Mouse (Mus musculus): ENCODE results near the gene Oasl1. TPM values are rescaled to one million over a fixed set of nuclear protein-coding genes. Genes with fewer than 3 reads are reported as not detected.

The Oasl1 gene
- total RNA-seq, 2 experiments from 2014 or later, result not detected

DNA sequence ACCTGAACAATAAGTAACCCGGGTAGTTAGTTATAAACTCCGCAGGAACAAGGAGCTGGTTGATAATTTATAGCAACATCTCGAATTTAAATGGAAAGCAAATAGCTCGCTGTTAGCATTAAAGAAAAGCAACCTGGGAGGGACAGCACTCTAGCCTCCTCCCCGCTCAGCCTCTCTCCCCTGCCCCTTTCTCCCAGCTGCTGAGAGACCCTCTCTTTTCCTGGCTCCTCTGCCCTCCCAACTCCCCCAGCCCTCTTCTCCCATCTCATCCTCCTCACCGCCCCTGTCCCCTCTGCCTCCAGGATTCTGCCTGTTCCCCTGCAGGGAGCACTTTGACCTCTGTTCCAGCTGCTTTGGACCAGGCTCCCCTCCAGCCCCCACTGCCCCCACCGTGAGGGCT, 45.6 kb downstream of the Oasl1 start:
- no peak for DNase-seq

DNA sequence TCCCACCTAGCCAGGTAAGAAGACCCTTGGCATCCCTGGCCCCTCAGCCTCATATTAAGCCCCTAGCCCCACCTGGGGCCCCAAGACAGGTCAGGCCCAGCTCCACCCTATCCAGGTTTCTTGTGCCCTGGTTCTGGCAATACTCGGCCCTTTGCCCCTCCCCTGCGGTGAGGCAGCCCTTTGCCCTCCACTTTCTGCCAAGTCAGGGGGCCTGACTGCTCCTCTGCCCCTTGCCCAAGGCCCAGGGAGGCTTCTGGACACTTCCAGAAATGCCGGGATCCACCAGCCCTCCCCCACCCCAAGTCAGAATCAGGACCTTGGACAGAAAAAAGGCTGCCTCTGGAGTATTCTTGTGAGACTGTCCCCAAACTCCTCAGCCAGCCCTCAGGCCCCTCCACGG, 46.0 kb downstream of the Oasl1 start:
- DNase-seq, result no peak

DNA sequence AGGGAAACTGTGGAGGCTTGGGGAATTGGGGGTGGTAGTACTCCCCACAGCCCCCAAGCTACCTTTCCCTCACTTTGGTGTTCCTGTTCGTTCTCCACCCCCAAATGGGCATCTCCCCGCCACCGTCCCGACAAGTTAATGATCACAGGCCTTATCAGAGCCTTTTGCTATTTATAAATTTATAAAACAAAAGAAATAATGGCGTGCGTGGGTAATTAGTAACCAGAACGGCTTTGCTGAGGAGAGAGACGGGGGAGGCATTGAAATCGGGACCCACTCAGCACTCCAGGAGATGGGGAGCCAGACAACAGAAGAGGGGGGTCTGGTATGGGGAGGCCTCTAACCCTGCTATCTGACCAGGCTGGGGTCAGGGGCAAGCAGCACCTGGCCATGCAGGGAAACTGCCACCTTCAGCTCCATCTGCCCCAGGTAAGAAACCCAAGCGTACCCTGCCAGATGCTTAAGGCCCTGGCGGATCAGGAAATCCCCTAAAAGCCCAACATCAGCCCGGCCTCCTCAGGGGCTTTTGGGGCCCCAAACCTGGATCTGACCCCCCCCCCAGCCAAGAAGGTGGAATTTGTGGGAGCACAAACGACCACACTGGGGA, 46.7 kb downstream of the Oasl1 start:
- DNase-seq, result no peak

DNA sequence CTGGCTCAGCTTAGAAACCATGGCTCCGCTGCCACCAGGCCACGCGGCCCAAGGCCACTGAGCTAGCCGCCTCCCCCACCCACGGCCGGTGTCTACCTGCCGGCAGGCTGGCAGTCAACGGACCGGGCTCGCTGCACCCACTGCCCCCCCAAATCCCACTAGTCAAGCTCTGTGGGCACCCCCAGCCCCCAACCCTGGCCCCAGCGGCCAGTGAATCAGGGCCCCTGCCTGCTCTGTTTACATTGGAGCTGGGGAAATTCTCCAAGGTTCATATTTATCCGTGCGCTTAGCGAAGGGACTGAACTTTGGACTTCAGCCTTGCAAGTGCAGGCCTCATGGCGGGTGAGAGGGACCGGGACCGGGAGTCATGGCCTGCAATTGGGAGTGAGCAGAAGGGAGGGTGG, 47.8 kb downstream of the Oasl1 start, which contains the start of gene Hnf1a:
Gene Hnf1a, minus strand, starts transcription at position 271 of the 404 bp plus-strand sequence.
- DNase-seq, result no peak

DNA sequence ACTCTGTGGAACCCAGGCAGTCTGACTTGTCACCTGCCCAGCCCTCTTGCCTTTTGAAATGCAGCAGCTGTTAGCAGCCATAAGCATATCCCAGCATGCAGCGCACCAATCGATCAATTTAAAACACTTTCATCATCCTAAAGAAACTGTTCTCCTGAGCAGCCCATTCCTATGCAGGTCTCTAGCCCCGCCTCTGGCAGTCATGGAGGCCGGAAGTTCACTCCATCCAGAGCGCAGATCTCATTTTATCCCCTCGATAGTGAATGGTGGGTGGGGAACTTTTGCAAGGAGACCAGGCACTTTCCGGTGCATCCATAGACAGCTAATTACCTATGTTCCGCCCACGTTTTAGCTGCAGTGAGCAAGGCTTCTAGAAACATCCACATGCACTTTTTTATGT, 49.2 kb downstream of the Oasl1 start:
- no peak for DNase-seq

DNA sequence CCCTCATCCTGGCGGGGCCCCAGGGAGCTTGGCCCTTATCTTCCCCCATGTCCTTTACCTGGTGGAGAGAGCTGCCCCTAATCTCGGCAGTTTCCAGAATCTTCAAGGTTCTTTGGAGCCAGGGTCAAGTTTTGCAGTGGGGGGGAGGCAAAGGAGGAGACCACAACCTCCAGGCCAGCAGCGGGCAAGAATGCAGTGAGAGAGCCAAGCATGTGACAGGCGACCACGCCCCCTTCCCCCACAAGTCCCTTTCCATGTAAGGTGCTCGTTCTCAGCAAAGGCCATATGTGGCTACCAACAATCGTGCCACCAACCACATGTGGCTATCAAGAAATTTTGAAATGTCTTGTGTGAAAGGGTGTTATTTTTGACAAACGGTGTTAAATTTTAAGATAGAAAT, 50.1 kb downstream of the Oasl1 start:
- DNase-seq, result no peak

DNA sequence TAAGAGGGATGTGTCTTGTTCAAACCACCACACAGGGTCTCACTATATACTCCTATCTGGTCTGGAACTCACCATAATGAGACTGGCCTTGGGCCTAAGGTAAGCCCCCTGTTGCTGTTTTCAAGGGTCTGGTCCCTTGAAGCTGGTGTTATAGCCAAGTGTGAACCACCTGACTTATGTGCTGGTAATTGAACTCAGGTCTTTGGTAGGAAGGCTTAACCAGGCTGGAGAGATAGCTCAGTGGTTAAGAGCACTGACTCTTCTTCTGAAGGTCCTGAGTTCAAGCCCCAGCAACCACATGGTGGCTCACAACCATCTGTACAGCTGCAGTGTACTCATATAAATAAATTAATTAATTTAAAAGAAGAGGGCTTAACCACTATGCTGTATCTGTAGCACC, 53.9 kb downstream of the Oasl1 start:
- DNase-seq, result no peak

DNA sequence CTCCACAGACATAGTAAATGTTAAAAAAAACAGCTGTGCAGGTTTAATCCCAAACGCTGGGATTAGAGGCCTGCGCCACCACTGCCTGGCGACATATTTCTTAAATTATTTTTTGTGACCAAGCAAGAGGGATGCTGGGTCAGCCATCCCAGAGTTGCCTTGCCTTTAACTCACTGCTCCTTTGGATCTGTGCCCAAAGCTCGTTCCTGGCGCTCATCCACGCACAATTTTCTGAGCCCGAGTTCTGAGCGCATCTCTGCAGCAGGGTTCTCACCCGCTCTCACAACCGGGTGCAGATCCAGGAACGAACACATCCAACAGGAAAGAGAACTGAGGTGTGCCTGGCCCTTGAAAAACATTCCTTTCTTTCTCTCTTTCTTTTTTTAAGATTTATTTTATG, 55.4 kb downstream of the Oasl1 start:
- DNase-seq, result no peak

DNA sequence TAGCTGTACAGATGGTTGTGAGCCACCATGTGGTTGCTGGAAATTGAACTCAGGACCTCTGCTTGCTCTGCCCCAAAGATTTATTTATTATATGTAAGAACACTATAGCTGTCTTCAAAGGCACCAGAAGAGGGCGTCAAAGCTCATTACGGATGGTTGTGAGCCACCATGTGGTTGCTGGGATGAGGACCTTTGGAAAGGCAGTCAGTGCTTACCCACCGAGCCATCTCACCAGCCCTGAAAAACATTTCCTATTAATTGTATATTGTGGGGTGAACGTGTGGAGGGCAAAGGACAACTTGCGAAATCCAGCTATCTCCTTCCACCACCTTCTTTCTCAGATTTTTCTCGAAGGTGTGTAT, 55.8 kb downstream of the Oasl1 start:
- DNase-seq, result no peak

DNA sequence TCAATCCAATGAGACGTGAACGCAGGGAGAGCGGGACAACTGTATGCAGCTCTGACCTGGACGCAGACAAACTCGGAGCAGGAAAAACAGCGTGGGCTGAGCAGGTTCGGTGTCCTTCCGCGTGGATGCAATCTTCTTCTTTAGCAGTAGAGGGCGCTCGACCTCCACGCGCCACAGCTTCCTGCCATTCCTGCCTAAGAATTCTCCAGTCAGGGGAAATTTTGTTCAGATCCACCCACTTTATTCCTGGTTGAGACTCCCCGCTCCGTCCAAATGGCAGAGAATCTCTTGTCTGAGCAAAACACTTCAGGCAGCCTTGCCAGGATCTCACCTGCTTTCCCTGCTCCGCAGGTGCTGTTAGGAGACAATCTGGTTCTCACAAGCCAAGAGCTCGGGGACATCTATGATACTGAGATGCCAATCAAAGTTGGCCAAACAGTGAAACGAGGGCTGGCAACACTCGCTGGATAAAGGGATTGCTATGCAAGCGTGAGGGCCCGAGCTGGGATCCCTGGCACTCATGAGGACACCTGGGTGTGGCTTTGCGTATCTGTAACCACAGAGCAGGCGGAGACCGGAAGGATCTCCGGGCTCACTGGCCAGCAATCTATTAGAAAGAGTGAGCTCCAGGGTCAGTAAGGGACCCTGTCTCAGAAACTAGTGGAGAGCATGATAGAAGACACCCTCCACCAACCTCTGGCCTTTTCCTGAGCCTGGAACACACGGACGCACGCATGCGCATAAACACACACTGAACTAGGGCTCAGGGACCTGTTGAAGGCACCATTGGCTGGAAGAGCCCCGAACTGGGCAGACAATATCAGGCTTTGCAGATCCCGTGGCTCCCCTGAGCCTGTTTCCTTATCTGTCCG, 56.4 kb downstream of the Oasl1 start:
- peak; percentile 59 for DNase-seq

DNA sequence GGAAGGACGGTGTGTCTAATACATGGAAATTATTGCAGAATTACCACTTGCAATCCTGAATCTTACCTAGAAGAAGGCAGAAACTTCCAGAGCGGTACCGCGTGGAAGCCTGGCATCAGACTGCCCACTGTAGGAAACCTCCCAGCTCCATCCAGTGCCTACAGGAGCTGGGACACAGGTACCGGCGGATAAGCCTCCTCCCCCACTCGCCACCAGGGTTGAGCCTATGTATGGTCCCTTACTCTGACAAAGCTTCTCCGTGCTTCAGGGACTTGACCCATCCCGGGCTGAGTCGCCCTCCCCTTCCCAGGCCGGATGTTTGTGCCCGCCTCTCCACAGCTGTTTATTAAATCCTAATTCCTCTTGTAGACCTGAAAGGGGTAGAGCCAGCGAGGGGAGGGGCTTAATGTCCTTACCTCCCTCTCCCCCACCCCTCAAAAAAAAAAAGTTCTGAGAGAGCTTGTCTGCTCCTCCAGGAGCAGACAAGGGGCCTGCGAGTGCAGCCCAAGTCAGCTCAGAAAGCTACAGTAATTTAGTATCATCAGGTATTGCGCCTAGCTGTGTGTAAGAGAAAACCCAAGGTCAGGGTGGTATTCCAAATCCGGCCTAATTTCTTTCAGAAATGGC, 57.2 kb downstream of the Oasl1 start:
- no peak for DNase-seq

DNA sequence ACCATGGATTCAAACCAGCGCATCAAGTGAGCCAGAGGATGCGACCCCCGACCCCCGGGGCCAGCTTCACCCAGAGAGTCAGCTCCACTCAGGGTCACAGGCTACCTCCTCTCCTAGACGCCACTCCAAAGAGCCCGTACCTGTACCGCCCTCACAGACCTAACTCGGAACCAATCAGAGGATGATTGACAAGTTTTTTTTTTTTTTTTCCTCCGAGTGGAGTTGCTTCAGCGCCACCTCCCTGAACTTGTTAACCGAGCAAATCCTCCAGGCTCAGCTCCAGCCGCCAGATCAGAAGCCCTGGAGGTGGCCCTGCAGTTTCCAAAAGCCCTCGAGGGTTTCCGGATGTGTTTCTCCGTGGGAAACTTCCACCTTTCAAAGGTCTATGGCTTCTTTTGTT, 59.0 kb downstream of the Oasl1 start:
- no peak for DNase-seq

DNA sequence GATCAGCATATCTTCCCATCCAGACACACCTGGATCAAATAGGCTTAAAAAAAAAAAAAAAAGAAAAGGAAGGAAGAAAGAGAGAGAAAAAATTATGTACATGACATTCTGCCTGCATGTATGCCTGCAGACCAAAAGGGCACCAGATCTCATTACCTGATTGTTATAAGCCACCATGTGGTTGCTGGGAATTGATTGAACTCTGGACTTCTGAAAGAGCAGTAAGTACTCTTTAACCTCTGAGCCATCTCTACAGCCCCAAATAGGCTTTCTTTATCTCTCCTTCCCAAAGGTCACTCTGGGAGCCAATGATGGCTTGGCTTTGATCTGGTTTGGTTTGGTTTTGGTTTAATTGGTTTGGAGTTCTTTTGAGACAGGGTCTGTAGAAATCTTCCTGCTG, 62.0 kb downstream of the Oasl1 start:
- DNase-seq, result no peak

Other genes with a start within 250 kb of the Oasl1 start
- 10 to 100 TPM; 15.1 to 17.6 TPM for gene Gltp, start 232.3 kb upstream of the Oasl1 start, total RNA-seq (2021)
- 1 to 10 TPM; 3.5 to 4.6 TPM for gene Tchp, start 215.5 kb upstream of the Oasl1 start, total RNA-seq (2021)
- gene Ankrd13a, start 148.6 kb upstream of the Oasl1 start, total RNA-seq (2021), result 10 to 100 TPM; 37.1 to 39.5 TPM
- 10 to 100 TPM; 25.5 to 31.9 TPM for gene Git2, start 147.7 kb upstream of the Oasl1 start, total RNA-seq (2021)
- gene 1500011B03Rik, start 99.8 kb upstream of the Oasl1 start, total RNA-seq (2021), result 10 to 100 TPM; 18.2 to 18.9 TPM
- gene 4930519G04Rik, start 69.6 kb upstream of the Oasl1 start, total RNA-seq (2021), result not detected
- gene Gm9936, start 64.6 kb upstream of the Oasl1 start, total RNA-seq (2021), result not detected
- gene Oasl2, start 26.3 kb upstream of the Oasl1 start, total RNA-seq (2021), result 1 to 10 TPM in 1 of 2 experiments, under 1 TPM in 1; 0.73 to 1.3 TPM
- 10 to 100 TPM; 31.0 to 32.1 TPM for gene 2210016L21Rik, start 18.9 kb downstream of the Oasl1 start, total RNA-seq (2021)
- not detected for gene Hnf1a, start 47.9 kb downstream of the Oasl1 start, total RNA-seq (2021)
- 10 to 100 TPM; 39.9 to 44.5 TPM for gene Sppl3, start 87.9 kb downstream of the Oasl1 start, total RNA-seq (2021)
- not detected for gene Gm10401, start 175.1 kb downstream of the Oasl1 start, total RNA-seq (2021)
- gene Acads, start 196.1 kb downstream of the Oasl1 start, total RNA-seq (2021), result 10 to 100 TPM; 53.8 to 67.7 TPM
- gene Unc119b, start 211.7 kb downstream of the Oasl1 start, total RNA-seq (2021), result 10 to 100 TPM; 13.4 to 18.5 TPM
- gene Mlec, start 234.9 kb downstream of the Oasl1 start, total RNA-seq (2021), result 100 to 1,000 TPM; 231 to 235 TPM